Comparison of ENCODE assay signal across 12 mouse cellular contexts in genomic region chr10:125839621-125840141, GRCm38 (mm10).
DNase-seq lines count a peak whose midpoint lies in the region; ATAC-seq lines count a peak whose summit lies in the region.
"Had no signal": no experiment of that assay in that cellular context is flagged by ENCODE, and none has a peak within 500 bp of the region (broad histone marks: within the 10 kb centered on the region; RNA-seq: fewer than 3 reads in every experiment).

No protein-coding gene starts in this region.

- 11% methylated on average over 5 of the region's 5 CpGs for WGBS in forebrain, embryonic 12.5 days

- H3K4me2 ChIP-seq in forebrain, embryonic 12.5 days = peak overlapping the region; percentile 33
- H3K4me2 ChIP-seq: heart, embryonic 15.5 days had no signal

- intact Hi-C loops in left cerebral cortex, postnatal 36 days (cut with DNase I) = no loop called here

- peak; percentile 26 for DNase-seq in layer of hippocampus, adult 11-12 months (ENCODE audit: low spot score)
- no peak for DNase-seq in layer of hippocampus, adult 9-10 months (ENCODE audit: low spot score)
- DNase-seq in left cerebral cortex, postnatal 36 days (ENCODE audit: low spot score in 2 of 2) = peak; percentile 40
- peak; percentile 48 to 55 for DNase-seq in right cerebral cortex, adult 2 months (ENCODE audit: low spot score in 2 of 2)
- no peak for DNase-seq in heart, postnatal 4 days
- no peak for DNase-seq in cerebellum, postnatal 25 days
- DNase-seq: cerebellum, adult 11-12 months had no signal

- H3K36me3 ChIP-seq in forebrain, embryonic 12.5 days (replicated peaks) = no peaks in the 10 kb centered on the region
- H3K36me3 ChIP-seq: G1E; heart, embryonic 15.5 days had no signal

- H3K4me3 ChIP-seq in forebrain, embryonic 12.5 days (replicated peaks) = no peak overlapping the region
- H3K4me3 ChIP-seq: heart, embryonic 15.5 days had no signal

- H3K9ac ChIP-seq in forebrain, embryonic 12.5 days = no peak overlapping the region
- H3K9ac ChIP-seq: heart, embryonic 15.5 days; liver, embryonic 14.5 days had no signal

- no peak overlapping the region for H3K27ac ChIP-seq in forebrain, embryonic 12.5 days
- H3K27ac ChIP-seq: heart, embryonic 15.5 days; liver, embryonic 14.5 days had no signal

- H3K4me1 ChIP-seq in forebrain, embryonic 12.5 days = peaks cover 15% of the 10 kb centered on the region; the same call in 1 of the 2 replicates
- H3K4me1 ChIP-seq: heart, embryonic 15.5 days had no signal

- ATAC-seq in forebrain, embryonic 12.5 days (ENCODE audit: low FRiP score) = peak; percentile 89; the same call in 1 of the 2 replicates
- no peak for ATAC-seq in monocyte, adult 5-6 weeks (replicated peaks; ENCODE audit: insufficient number of reproducible peaks, low FRiP score, low TSS enrichment, poor library complexity, severe bottlenecking)

- H3K27me3 ChIP-seq in forebrain, embryonic 12.5 days = peaks cover 30% of the 10 kb centered on the region
- H3K27me3 ChIP-seq: heart, embryonic 15.5 days had no signal

- H3K9me3 ChIP-seq in forebrain, embryonic 12.5 days = no peaks in the 10 kb centered on the region
- H3K9me3 ChIP-seq: heart, embryonic 15.5 days had no signal

Comparison
In these comparisons a context has a peak if more than half of its experiments do, and no peak if none do; other contexts are left out.
1. DNase-seq: peak in layer of hippocampus, adult 11-12 months (single experiment), left cerebral cortex, postnatal 36 days (2 of 2) and right cerebral cortex, adult 2 months (2 of 2); none in layer of hippocampus, adult 9-10 months (single experiment), heart, postnatal 4 days (single experiment) and cerebellum, postnatal 25 days (0 of 2).